Mouse (Mus musculus) heart, postnatal 0 days (tissue): Measurements from ENCODE around the gene Usp5.

ENCODE experiments used
- CTCF ChIP-seq: IDR thresholded peaks from 2 replicates; pipeline ENCODE4 v1.5.1; 2016; ENCODE audit warnings: antibody characterized with exemption, control low read depth, low read depth
- EP300 ChIP-seq: IDR thresholded peaks from 2 replicates; pipeline ENCODE4 v1.6.1; 2016; ENCODE audit warnings: antibody characterized with exemption, low read depth

- TF ChIP-seq CTCF: no peak
- no peak for TF ChIP-seq EP300
These were observed 39.8 kb downstream of the Usp5 start for GRCm38 (mm10) chr6:124789519-124789918.
